Mouse (Mus musculus): ENCODE data around the gene Ppp1r13l.

DNA sequence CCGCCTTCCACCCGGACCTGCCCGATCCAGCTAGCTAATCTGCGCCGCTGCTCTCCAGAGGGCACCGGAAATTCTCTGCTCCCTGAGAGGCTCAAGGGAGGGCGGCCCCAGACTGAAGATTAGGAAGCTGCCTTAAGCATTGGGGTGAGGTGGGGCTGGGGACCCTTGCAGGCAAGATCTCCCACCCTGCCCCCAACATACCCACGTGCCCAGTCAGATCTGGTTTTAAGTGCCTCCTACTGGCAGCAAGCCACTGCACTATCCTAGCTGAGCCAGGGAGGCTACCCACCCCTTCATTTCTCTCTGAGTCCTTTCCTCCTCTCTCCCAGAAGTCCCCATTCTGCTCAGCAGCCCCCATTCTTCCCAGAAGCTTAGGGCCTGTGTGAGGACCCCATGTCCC lies 18.5 kb downstream of the Ppp1r13l start:
- no peak for TF ChIP-seq CTCF (IDR thresholded peaks at IDR 0.05; ENCODE audit: low read depth)
- TF ChIP-seq EP300 (optimal IDR thresholded peaks at IDR 0.05): no peak
